Mouse (Mus musculus) heart, embryonic 14.5 days (tissue): ENCODE results near the gene Arhgap20. TPM values are rescaled to one million over a fixed set of nuclear protein-coding genes. Genes with fewer than 3 reads are reported as not detected.

ENCODE experiments used
- ATAC-seq: fragments of 200-750 bp; cut with Nextera tagmentation; 2 replicates; pipeline ENCODE4 v1.8.0; 2017; ENCODE audit warnings: low read depth, moderate TSS enrichment; ENCODE audit not compliant: insufficient number of reproducible peaks, insufficient read depth, low FRiP score
- H3K27ac ChIP-seq, 2 experiments: fragments of 200-500 bp in 1 of 2; fragments of 300-500 bp in 1 of 2; sonication (generic) in 1 of 2; replicated peaks in 1 of 2; 2 replicates each; pipeline ENCODE4 v1.5.1; 2012 to 2014; ENCODE audit warnings: low read depth in 2 of 2, low read length in 2 of 2, control low read depth in 1 of 2, mild to moderate bottlenecking in 1 of 2, mixed read lengths in 1 of 2; ENCODE audit not compliant: control insufficient read depth in 1 of 2, insufficient read depth in 1 of 2
- H3K27me3 ChIP-seq: fragments of 300-500 bp; sonication (generic); 2 replicates; pipeline ENCODE4 v1.6.1; 2014; ENCODE audit warnings: mild to moderate bottlenecking, low read length, control low read depth; ENCODE audit not compliant: control insufficient read depth, insufficient read depth
- H3K36me3 ChIP-seq: fragments of 300-500 bp; sonication (generic); 2 replicates; pipeline ENCODE4 v1.6.1; 2014; ENCODE audit warnings: mild to moderate bottlenecking, control low read depth, low read length, mixed read lengths; ENCODE audit not compliant: control insufficient read depth, insufficient read depth
- H3K4me1 ChIP-seq, 2 experiments: fragments of 200-500 bp in 1 of 2; fragments of 300-500 bp in 1 of 2; sonication (generic) in 1 of 2; 2 replicates each; pipeline ENCODE4 v1.6.1; 2012 to 2014; ENCODE audit warnings: low read length in 2 of 2, control low read depth in 1 of 2, mixed read lengths in 1 of 2; ENCODE audit not compliant: control insufficient read depth in 2 of 2, insufficient read depth in 2 of 2
- H3K4me2 ChIP-seq: fragments of 300-500 bp; sonication (generic); 2 replicates; pipeline ENCODE4 v1.6.1; 2014; ENCODE audit warnings: mild to moderate bottlenecking, low read length
- H3K4me3 ChIP-seq, 2 experiments: fragments of 200-500 bp in 1 of 2; fragments of 300-500 bp in 1 of 2; sonication (generic) in 1 of 2; 2 replicates each; pipeline ENCODE4 v1.5.1; 2012 to 2014; ENCODE audit warnings: low read length in 2 of 2, mild to moderate bottlenecking in 2 of 2, control low read depth in 1 of 2, low read depth in 1 of 2, moderate library complexity in 1 of 2; ENCODE audit not compliant: control insufficient read depth in 1 of 2, insufficient read depth in 1 of 2
- H3K9ac ChIP-seq: fragments of 300-500 bp; sonication (generic); 2 replicates; pipeline ENCODE4 v1.6.1; 2014; ENCODE audit warnings: mild to moderate bottlenecking, low read length
- H3K9me3 ChIP-seq: fragments of 300-500 bp; sonication (generic); 2 replicates; pipeline ENCODE4 v1.6.1; 2016; ENCODE audit warnings: low read length, control low read depth; ENCODE audit not compliant: control insufficient read depth
- WGBS: fragments of 180-500 bp; shearing (Covaris S2); extraction: QIAGEN DNeasy Blood & Tissue Kit; methylation state at CpG from one replicate; pipeline ENCODE4 v1.1.7; 2014; 5-methylcytosine and 5-hydroxymethylcytosine counted together
- polyA plus RNA-seq: library from polyadenylated mRNA; unstranded; fragments of >200 nt; fragmentation: Nextera tagmentation; extraction: Ambion mirVana; gene quantifications from 2 replicates; pipeline ENCODE4 v1.2.1, GENCODE M21; 2014

The Arhgap20 gene
- polyA plus RNA-seq, 1 experiment from 2014 or later, result 1.1 TPM

DNA sequence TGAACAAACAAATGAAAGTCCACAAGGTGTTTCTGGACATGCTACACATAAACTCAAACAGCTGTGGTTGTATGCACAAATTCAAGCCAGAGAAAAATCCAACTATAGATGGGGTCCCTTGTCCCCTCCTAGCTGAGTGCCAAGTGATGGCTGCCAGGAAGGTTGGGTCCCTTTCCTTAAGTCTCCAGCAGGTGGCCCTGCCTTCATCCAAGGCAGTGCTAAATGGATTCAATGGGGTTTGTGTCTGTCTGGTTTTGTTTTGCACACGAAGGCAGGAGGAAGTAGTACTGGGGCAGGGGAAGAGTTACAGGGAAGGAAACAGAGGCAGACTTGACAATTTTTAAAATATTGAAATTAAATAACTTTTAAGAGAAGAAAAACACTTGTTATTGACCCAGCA, 12.0 kb downstream of the Arhgap20 start:
- Histone ChIP-seq H3K36me3 (no peaks in the 10 kb centered on the region), H3K9me3 (no peaks in the 10 kb centered on the region), H3K27ac (no peak overlapping the region), H3K4me3 (no peak overlapping the region), H3K4me2 (no peak overlapping the region), H3K4me1 (0 out of 4 replicates have a peak, but pooled peaks cover 0 to 2% of the 10 kb centered on the region in 2 experiments), H3K9ac (no peak overlapping the region), H3K27me3 (no peaks in the 10 kb centered on the region)
- WGBS, result 10% methylated on average over 1 of the region's 1 CpGs
- ATAC-seq, result no peak

- WGBS, result 89% methylated on average over 5 of the region's 5 CpGs
Measured at GRCm38 (mm10) chr9:51779232-51779631, 14.1 kb downstream of the Arhgap20 start.

GRCm38 (mm10) chr9:51781092-51781491, 16.0 kb downstream of the Arhgap20 start:
- no peak overlapping the region for H3K4me3 ChIP-seq
- 90% methylated on average over 7 of the region's 7 CpGs for WGBS
- no peak overlapping the region for H3K9ac ChIP-seq
- no peaks in the 10 kb centered on the region for H3K4me1 ChIP-seq
- H3K4me2 ChIP-seq, result no peak overlapping the region
- no peaks in the 10 kb centered on the region for H3K36me3 ChIP-seq
- H3K9me3 ChIP-seq, result no peaks in the 10 kb centered on the region
- no peak for ATAC-seq
- H3K27ac ChIP-seq, result no peak overlapping the region
- no peaks in the 10 kb centered on the region for H3K27me3 ChIP-seq

More at GRCm38 (mm10) chr9:51779232-51779631, 14.1 kb downstream of the Arhgap20 start:
- no peak overlapping the region for H3K4me3 ChIP-seq
- H3K4me2 ChIP-seq, result no peak overlapping the region
- ATAC-seq, result no peak
- 0 out of 4 replicates have a peak, but pooled peaks cover 0 to 2% of the 10 kb centered on the region in 2 experiments for H3K4me1 ChIP-seq
- H3K27ac ChIP-seq, result no peak overlapping the region
- no peak overlapping the region for H3K9ac ChIP-seq
- no peaks in the 10 kb centered on the region for H3K27me3 ChIP-seq
- H3K9me3 ChIP-seq, result no peaks in the 10 kb centered on the region
- no peaks in the 10 kb centered on the region for H3K36me3 ChIP-seq

- WGBS, result 26% methylated on average over 6 of the region's 6 CpGs
- no peak overlapping the region for H3K4me3 ChIP-seq
- no peak overlapping the region for H3K27ac ChIP-seq
- no peak overlapping the region for H3K9ac ChIP-seq
- ATAC-seq, result no peak
- no peaks in the 10 kb centered on the region for H3K36me3 ChIP-seq
- no peaks in the 10 kb centered on the region for H3K27me3 ChIP-seq
- H3K4me1 ChIP-seq, result no peaks in the 10 kb centered on the region
- no peaks in the 10 kb centered on the region for H3K9me3 ChIP-seq
- no peak overlapping the region for H3K4me2 ChIP-seq
Measured at GRCm38 (mm10) chr9:51787380-51787779, 22.2 kb downstream of the Arhgap20 start.

DNA sequence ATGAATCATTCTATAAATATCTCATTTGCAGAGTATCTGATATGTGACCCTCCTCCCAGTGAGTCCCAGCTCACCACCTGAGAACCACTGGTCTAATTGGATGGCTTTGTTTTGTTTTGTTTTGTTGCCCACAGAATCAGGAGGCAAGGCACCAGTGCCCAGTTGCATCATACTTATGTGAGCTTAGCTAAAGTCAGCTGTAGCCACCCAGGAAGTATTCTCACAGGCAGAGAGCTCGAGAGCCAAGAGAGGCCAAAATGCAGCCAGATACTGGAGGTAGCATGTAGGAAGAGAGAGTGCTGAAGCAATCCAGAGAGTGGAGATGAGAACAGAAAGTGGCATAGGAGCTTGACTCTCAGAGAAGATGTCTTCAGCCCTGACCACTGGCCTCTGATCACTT, 23.3 kb downstream of the Arhgap20 start:
- ATAC-seq, result no peak
- Histone ChIP-seq H3K4me1 (no peaks in the 10 kb centered on the region), H3K4me3 (no peak overlapping the region), H3K36me3 (no peaks in the 10 kb centered on the region), H3K9ac (no peak overlapping the region), H3K27ac (no peak overlapping the region), H3K4me2 (no peak overlapping the region), H3K27me3 (no peaks in the 10 kb centered on the region), H3K9me3 (no peaks in the 10 kb centered on the region)
- WGBS, result 67% methylated on average over 1 of the region's 1 CpGs

GRCm38 (mm10) chr9:51795206-51795605, 30.1 kb downstream of the Arhgap20 start:
- Histone ChIP-seq H3K9me3 (no peaks in the 10 kb centered on the region), H3K36me3 (no peaks in the 10 kb centered on the region), H3K4me3 (no peak overlapping the region), H3K9ac (no peak overlapping the region), H3K4me1 (no peaks in the 10 kb centered on the region), H3K4me2 (no peak overlapping the region), H3K27ac (no peak overlapping the region), H3K27me3 (no peaks in the 10 kb centered on the region)
- ATAC-seq, result no peak
- 54% methylated on average over 6 of the region's 6 CpGs for WGBS

- Histone ChIP-seq H3K4me3 (no peak overlapping the region), H3K9me3 (no peaks in the 10 kb centered on the region), H3K4me1 (no peaks in the 10 kb centered on the region), H3K27ac (no peak overlapping the region), H3K27me3 (no peaks in the 10 kb centered on the region), H3K36me3 (no peaks in the 10 kb centered on the region), H3K9ac (no peak overlapping the region), H3K4me2 (no peak overlapping the region)
- ATAC-seq, result no peak
- 71% methylated on average over 5 of the region's 5 CpGs for WGBS
Measured at GRCm38 (mm10) chr9:51798251-51798650, 33.1 kb downstream of the Arhgap20 start.

- Histone ChIP-seq H3K4me1 (no peaks in the 10 kb centered on the region), H3K4me3 (no peak overlapping the region), H3K36me3 (no peaks in the 10 kb centered on the region), H3K27me3 (no peaks in the 10 kb centered on the region), H3K9me3 (no peaks in the 10 kb centered on the region), H3K9ac (no peak overlapping the region), H3K27ac (no peak overlapping the region), H3K4me2 (no peak overlapping the region)
- WGBS, result 43% methylated on average over 9 of the region's 9 CpGs
- ATAC-seq, result no peak
Measured at GRCm38 (mm10) chr9:51799156-51799555, 34.0 kb downstream of the Arhgap20 start.
